In genomic region chr10:77634452-77635231, GRCm38 (mm10) we compare ENCODE assay signal across 11 mouse cellular contexts. TPM values are rescaled to one million over a fixed set of nuclear protein-coding genes. Genes with fewer than 3 reads are reported as not detected.
DNase-seq lines count a peak whose midpoint lies in the region; ATAC-seq and TF ChIP-seq lines count a peak whose summit lies in the region.
"Had no signal": no experiment of that assay in that cellular context is flagged by ENCODE, and none has a peak within 500 bp of the region (broad histone marks: within the 10 kb centered on the region; RNA-seq: fewer than 3 reads in every experiment).

No protein-coding gene starts in this region.

- DNase-seq in hindbrain, embryonic 10.5 days (ENCODE audit: low spot score), result no peak
- DNase-seq in thymus, adult 2 months, result no peak
- DNase-seq in thymus, postnatal 4 days, result no peak
- peak; percentile 63 for DNase-seq in kidney, postnatal 14 days
- no peak for DNase-seq in embryo, embryonic 9.5 days (ENCODE audit: extremely low spot score)
- DNase-seq in adrenal gland, adult (ENCODE audit: inconsistent age in 2 of 2, low spot score in 1 of 2), result no peak
- no peak for DNase-seq in ovary, adult 18-20 months (ENCODE audit: low spot score)
- DNase-seq: adrenal gland, postnatal 14 days had no signal

- H3K27me3 ChIP-seq in hindbrain, embryonic 12.5 days, result no peaks in the 10 kb centered on the region
- H3K27me3 ChIP-seq in hindbrain, embryonic 10.5 days (ENCODE audit: insufficient read depth, poor library complexity, severe bottlenecking), result no peaks in the 10 kb centered on the region
- H3K27me3 ChIP-seq in thymus, adult 2 months (ENCODE audit: control insufficient read depth, insufficient read depth, low read length), result no peaks in the 10 kb centered on the region
- H3K27me3 ChIP-seq: embryonic facial prominence, embryonic 13.5 days; midbrain, embryonic 12.5 days had no signal

- no peak for ATAC-seq in hindbrain, embryonic 12.5 days (ENCODE audit: low FRiP score)

- no peak overlapping the region for H3K4me2 ChIP-seq in hindbrain, embryonic 12.5 days (replicated peaks)
- H3K4me2 ChIP-seq: embryonic facial prominence, embryonic 13.5 days; midbrain, embryonic 12.5 days had no signal

- peaks cover 51% of the 10 kb centered on the region for H3K36me3 ChIP-seq in hindbrain, embryonic 12.5 days
- peaks cover 81% of the 10 kb centered on the region for H3K36me3 ChIP-seq in hindbrain, embryonic 10.5 days
- peaks cover 18% of the 10 kb centered on the region for H3K36me3 ChIP-seq in thymus, adult 2 months (ENCODE audit: control insufficient read depth, insufficient read depth, low read length)

- WGBS in hindbrain, embryonic 12.5 days, result 67% methylated on average over 13 of the region's 13 CpGs
- 80% methylated on average over 13 of the region's 13 CpGs for WGBS in hindbrain, embryonic 10.5 days
- WGBS in thymus, adult 2 months, result 41% methylated on average over 13 of the region's 13 CpGs

- peak overlapping the region; percentile 35; the same call in 1 of the 2 replicates for H3K27ac ChIP-seq in hindbrain, embryonic 12.5 days
- H3K27ac ChIP-seq in hindbrain, embryonic 10.5 days, result no peak overlapping the region
- H3K27ac ChIP-seq in thymus, adult 2 months (ENCODE audit: control insufficient read depth, insufficient read depth, low read length), result peak overlapping the region; percentile 15; the same call in 1 of the 2 replicates
- H3K27ac ChIP-seq: embryonic facial prominence, embryonic 13.5 days; midbrain, embryonic 12.5 days had no signal

- H3K9me3 ChIP-seq in hindbrain, embryonic 12.5 days (replicated peaks), result no peaks in the 10 kb centered on the region
- no peaks in the 10 kb centered on the region for H3K9me3 ChIP-seq in hindbrain, embryonic 10.5 days
- H3K9me3 ChIP-seq: embryonic facial prominence, embryonic 13.5 days; midbrain, embryonic 12.5 days had no signal

- H3K4me3 ChIP-seq in hindbrain, embryonic 12.5 days, result no peak overlapping the region
- H3K4me3 ChIP-seq in hindbrain, embryonic 10.5 days, result no peak overlapping the region
- H3K4me3 ChIP-seq in thymus, adult 2 months (ENCODE audit: control insufficient read depth, insufficient read depth, low read length), result no peak overlapping the region
- H3K4me3 ChIP-seq: embryonic facial prominence, embryonic 13.5 days; midbrain, embryonic 12.5 days had no signal

- peaks cover 12% of the 10 kb centered on the region for H3K4me1 ChIP-seq in hindbrain, embryonic 12.5 days
- 0 out of 2 replicates have a peak, but pooled peaks cover 4% of the 10 kb centered on the region for H3K4me1 ChIP-seq in hindbrain, embryonic 10.5 days (replicated peaks)
- peaks cover 8% of the 10 kb centered on the region for H3K4me1 ChIP-seq in thymus, adult 2 months (replicated peaks; ENCODE audit: control insufficient read depth, insufficient read depth, low read length)

- TF ChIP-seq POLR2A in thymus, adult 2 months (IDR thresholded peaks at IDR 0.05; ENCODE audit: control insufficient read depth, extremely low read depth, insufficient read depth, low read length, poor library complexity), result no peak

- TF ChIP-seq CTCF in thymus, adult 2 months (IDR thresholded peaks at IDR 0.05; ENCODE audit: borderline replicate concordance, control insufficient read depth, extremely low read depth, insufficient read depth, low read length, poor library complexity), result no peak

- H3K9ac ChIP-seq in hindbrain, embryonic 12.5 days, result no peak overlapping the region
- H3K9ac ChIP-seq: embryonic facial prominence, embryonic 13.5 days; midbrain, embryonic 12.5 days had no signal

RNA-seq across cellular contexts. Expression of gene Ube2g2, which starts 12.6 kb away (rescaled TPM):
- polyA plus RNA-seq in hindbrain, embryonic 12.5 days (2016; fragmentation: Nextera tagmentation; extraction: Ambion mirVana), result 81.6 and 82.3 TPM in 2 replicates
- 100 and 103 TPM in 2 replicates for polyA plus RNA-seq in hindbrain, embryonic 10.5 days (2016; fragmentation: Nextera tagmentation; extraction: Ambion mirVana)
- 52.0 and 52.6 TPM in 2 replicates for polyA plus RNA-seq in thymus, adult 2 months (2012; rRNA removed)

RNA-seq across cellular contexts. Expression of gene Gm49325, which starts 28.6 kb away (rescaled TPM):
- polyA plus RNA-seq in hindbrain, embryonic 12.5 days (2016; fragmentation: Nextera tagmentation; extraction: Ambion mirVana), result 13.2 and 13.3 TPM in 2 replicates
- polyA plus RNA-seq in hindbrain, embryonic 10.5 days (2016; fragmentation: Nextera tagmentation; extraction: Ambion mirVana), result 4.4 TPM in 1 of 2 replicates, not detected in the other
- polyA plus RNA-seq in thymus, adult 2 months (2012; rRNA removed), result not detected in 2 replicates

RNA-seq across cellular contexts. Expression of gene Sumo3, which starts 28.7 kb away (rescaled TPM):
- polyA plus RNA-seq in hindbrain, embryonic 12.5 days (2016; fragmentation: Nextera tagmentation; extraction: Ambion mirVana), result 276 and 287 TPM in 2 replicates
- 336 and 389 TPM in 2 replicates for polyA plus RNA-seq in hindbrain, embryonic 10.5 days (2016; fragmentation: Nextera tagmentation; extraction: Ambion mirVana)
- 236 and 248 TPM in 2 replicates for polyA plus RNA-seq in thymus, adult 2 months (2012; rRNA removed)

RNA-seq across cellular contexts. Expression of gene Tspear, which starts 51.7 kb away (rescaled TPM):
- polyA plus RNA-seq in hindbrain, embryonic 12.5 days (2016; fragmentation: Nextera tagmentation; extraction: Ambion mirVana), result 0.48 and 1.2 TPM in 2 replicates
- 0.93 and 1.0 TPM in 2 replicates for polyA plus RNA-seq in hindbrain, embryonic 10.5 days (2016; fragmentation: Nextera tagmentation; extraction: Ambion mirVana)
- polyA plus RNA-seq in thymus, adult 2 months (2012; rRNA removed), result 0.97 and 1.3 TPM in 2 replicates

RNA-seq across cellular contexts. Expression of gene Pttg1ip, which starts 53.1 kb away (rescaled TPM):
- polyA plus RNA-seq in hindbrain, embryonic 12.5 days (2016; fragmentation: Nextera tagmentation; extraction: Ambion mirVana), result 77.2 and 78.8 TPM in 2 replicates
- 66.6 and 67.2 TPM in 2 replicates for polyA plus RNA-seq in hindbrain, embryonic 10.5 days (2016; fragmentation: Nextera tagmentation; extraction: Ambion mirVana)
- 103 and 129 TPM in 2 replicates for polyA plus RNA-seq in thymus, adult 2 months (2012; rRNA removed)
